Mouse (Mus musculus): ENCODE data around the gene Cdh23. TPM values are rescaled to one million over a fixed set of nuclear protein-coding genes. Genes with fewer than 3 reads are reported as not detected.

Gene Cdh23
- polyA plus RNA-seq, 1 experiment from 2014 or later, result 0.44 TPM

- Histone ChIP-seq H3K4me1 (replicated peaks) (0 out of 2 replicates have a peak, but pooled peaks cover 8% of the 10 kb centered on the region), H3K36me3 (no peaks in the 10 kb centered on the region), H3K4me3 (replicated peaks) (no peak overlapping the region), H3K4me2 (replicated peaks) (no peak overlapping the region), H3K27ac (no peak overlapping the region), H3K9ac (no peak overlapping the region), H3K27me3 (replicated peaks) (no peaks in the 10 kb centered on the region), H3K9me3 (no peaks in the 10 kb centered on the region)
- WGBS, result 20% methylated on average over 7 of the region's 7 CpGs
- ATAC-seq, result no peak
These were observed 133.3 kb downstream of the Cdh23 start for GRCm38 (mm10) chr10:60562946-60563345.

GRCm38 (mm10) chr10:60558491-60558927, 137.8 kb downstream of the Cdh23 start:
- no peak overlapping the region for H3K4me3 ChIP-seq (replicated peaks)
- ATAC-seq, result no peak
- H3K4me1 ChIP-seq (replicated peaks), result no peaks in the 10 kb centered on the region
- H3K9me3 ChIP-seq, result no peaks in the 10 kb centered on the region
- no peaks in the 10 kb centered on the region for H3K27me3 ChIP-seq (replicated peaks)
- H3K4me2 ChIP-seq (replicated peaks), result no peak overlapping the region
- no peaks in the 10 kb centered on the region for H3K36me3 ChIP-seq
- 23% methylated on average over 9 of the region's 9 CpGs for WGBS
- H3K9ac ChIP-seq, result no peak overlapping the region
- H3K27ac ChIP-seq, result no peak overlapping the region

- Histone ChIP-seq H3K4me3 (replicated peaks) (no peak overlapping the region), H3K4me2 (replicated peaks) (no peak overlapping the region), H3K27ac (no peak overlapping the region), H3K9ac (no peak overlapping the region), H3K9me3 (no peaks in the 10 kb centered on the region), H3K4me1 (replicated peaks) (no peaks in the 10 kb centered on the region), H3K27me3 (replicated peaks) (no peaks in the 10 kb centered on the region), H3K36me3 (no peaks in the 10 kb centered on the region)
- ATAC-seq, result no peak
- WGBS, result 62% methylated on average over 4 of the region's 4 CpGs
These were observed 143.2 kb downstream of the Cdh23 start for GRCm38 (mm10) chr10:60552951-60553635.

- Histone ChIP-seq H3K4me1 (replicated peaks) (0 out of 2 replicates have a peak, but pooled peaks cover 2% of the 10 kb centered on the region), H3K36me3 (no peaks in the 10 kb centered on the region), H3K4me2 (replicated peaks) (no peak overlapping the region), H3K27me3 (replicated peaks) (no peaks in the 10 kb centered on the region), H3K9ac (no peak overlapping the region), H3K4me3 (replicated peaks) (no peak overlapping the region), H3K27ac (no peak overlapping the region), H3K9me3 (no peaks in the 10 kb centered on the region)
- WGBS, result 76% methylated on average over 18 of the region's 18 CpGs
- ATAC-seq, result no peak
These were observed 157.0 kb downstream of the Cdh23 start for GRCm38 (mm10) chr10:60539164-60539914.

- H3K4me2 ChIP-seq (replicated peaks), result peak overlapping the region; percentile 42
- H3K36me3 ChIP-seq, result no peaks in the 10 kb centered on the region
- H3K27ac ChIP-seq, result no peak overlapping the region
- H3K4me1 ChIP-seq (replicated peaks), result 0 out of 2 replicates have a peak, but pooled peaks cover 2% of the 10 kb centered on the region
- H3K9ac ChIP-seq, result no peak overlapping the region
- ATAC-seq, result peak; percentile 84
- no peak overlapping the region for H3K4me3 ChIP-seq (replicated peaks)
- H3K9me3 ChIP-seq, result no peaks in the 10 kb centered on the region
- 12% methylated on average over 14 of the region's 14 CpGs for WGBS
- H3K27me3 ChIP-seq (replicated peaks), result no peaks in the 10 kb centered on the region; the same call in 1 of the 2 replicates
These were observed 160.0 kb downstream of the Cdh23 start for GRCm38 (mm10) chr10:60536098-60536811.

- no peak for ATAC-seq
- H3K9ac ChIP-seq, result no peak overlapping the region
- no peaks in the 10 kb centered on the region for H3K9me3 ChIP-seq
- WGBS, result 82% methylated on average over 4 of the region's 4 CpGs
- H3K36me3 ChIP-seq, result no peaks in the 10 kb centered on the region
- no peak overlapping the region for H3K4me2 ChIP-seq (replicated peaks)
- H3K27me3 ChIP-seq (replicated peaks), result no peaks in the 10 kb centered on the region; the same call in 1 of the 2 replicates
- 0 out of 2 replicates have a peak, but pooled peaks cover 2% of the 10 kb centered on the region for H3K4me1 ChIP-seq (replicated peaks)
- H3K27ac ChIP-seq, result no peak overlapping the region
- no peak overlapping the region for H3K4me3 ChIP-seq (replicated peaks)
These were observed 163.8 kb downstream of the Cdh23 start for GRCm38 (mm10) chr10:60532502-60532901.

GRCm38 (mm10) chr10:60531349-60531748, 164.9 kb downstream of the Cdh23 start:
- no peaks in the 10 kb centered on the region; the same call in 1 of the 2 replicates for H3K27me3 ChIP-seq (replicated peaks)

GRCm38 (mm10) chr10:60530633-60531032, 165.7 kb downstream of the Cdh23 start:
- Histone ChIP-seq H3K27ac (no peak overlapping the region), H3K27me3 (replicated peaks) (no peaks in the 10 kb centered on the region; the same call in 1 of the 2 replicates), H3K9ac (no peak overlapping the region), H3K9me3 (no peaks in the 10 kb centered on the region), H3K36me3 (no peaks in the 10 kb centered on the region), H3K4me3 (replicated peaks) (no peak overlapping the region), H3K4me1 (replicated peaks) (no peaks in the 10 kb centered on the region), H3K4me2 (replicated peaks) (no peak overlapping the region)
- WGBS, result 60% methylated on average over 10 of the region's 10 CpGs
- ATAC-seq, result no peak

More at GRCm38 (mm10) chr10:60531349-60531748, 164.9 kb downstream of the Cdh23 start:
- WGBS, result 28% methylated on average over 2 of the region's 2 CpGs
- Histone ChIP-seq H3K9ac (no peak overlapping the region), H3K27ac (no peak overlapping the region), H3K4me3 (replicated peaks) (no peak overlapping the region), H3K4me2 (replicated peaks) (no peak overlapping the region), H3K9me3 (no peaks in the 10 kb centered on the region), H3K4me1 (replicated peaks) (0 out of 2 replicates have a peak, but pooled peaks cover under 1% of the 10 kb centered on the region), H3K36me3 (no peaks in the 10 kb centered on the region)
- ATAC-seq, result 0 out of 2 replicates have a peak, but pooled peaks have one; percentile 53

GRCm38 (mm10) chr10:60527949-60528348, 168.3 kb downstream of the Cdh23 start:
- Histone ChIP-seq H3K9ac (no peak overlapping the region), H3K4me3 (replicated peaks) (no peak overlapping the region), H3K9me3 (no peaks in the 10 kb centered on the region), H3K4me1 (replicated peaks) (no peaks in the 10 kb centered on the region), H3K4me2 (replicated peaks) (no peak overlapping the region), H3K27me3 (replicated peaks) (no peaks in the 10 kb centered on the region), H3K27ac (no peak overlapping the region), H3K36me3 (no peaks in the 10 kb centered on the region)
- ATAC-seq, result no peak
- 79% methylated on average over 7 of the region's 7 CpGs for WGBS

- no peak for ATAC-seq
- H3K4me3 ChIP-seq (replicated peaks), result no peak overlapping the region
- H3K9me3 ChIP-seq, result no peaks in the 10 kb centered on the region
- H3K9ac ChIP-seq, result no peak overlapping the region
- WGBS, result 75% methylated on average over 8 of the region's 8 CpGs
- H3K4me2 ChIP-seq (replicated peaks), result no peak overlapping the region
- no peaks in the 10 kb centered on the region for H3K27me3 ChIP-seq (replicated peaks)
- no peak overlapping the region for H3K27ac ChIP-seq
- no peaks in the 10 kb centered on the region for H3K4me1 ChIP-seq (replicated peaks)
- H3K36me3 ChIP-seq, result no peaks in the 10 kb centered on the region
These were observed 171.2 kb downstream of the Cdh23 start for GRCm38 (mm10) chr10:60525081-60525480.

- no peaks in the 10 kb centered on the region for H3K4me1 ChIP-seq (replicated peaks)
- H3K27ac ChIP-seq, result no peak overlapping the region
- no peak for ATAC-seq
- H3K9me3 ChIP-seq, result no peaks in the 10 kb centered on the region
- no peak overlapping the region for H3K4me2 ChIP-seq (replicated peaks)
- no peak overlapping the region for H3K9ac ChIP-seq
- H3K36me3 ChIP-seq, result no peaks in the 10 kb centered on the region
- no peak overlapping the region for H3K4me3 ChIP-seq (replicated peaks)
- 86% methylated on average over 11 of the region's 11 CpGs for WGBS
- no peaks in the 10 kb centered on the region for H3K27me3 ChIP-seq (replicated peaks)
These were observed 180.0 kb downstream of the Cdh23 start for GRCm38 (mm10) chr10:60516286-60516685.

- H3K4me3 ChIP-seq (replicated peaks), result no peak overlapping the region
- H3K27ac ChIP-seq, result no peak overlapping the region
- no peak for ATAC-seq
- H3K9me3 ChIP-seq, result no peaks in the 10 kb centered on the region
- WGBS, result 8% methylated on average over 4 of the region's 4 CpGs
- H3K4me1 ChIP-seq (replicated peaks), result no peaks in the 10 kb centered on the region
- H3K36me3 ChIP-seq, result no peaks in the 10 kb centered on the region
- no peak overlapping the region for H3K9ac ChIP-seq
- no peak overlapping the region for H3K4me2 ChIP-seq (replicated peaks)
- no peaks in the 10 kb centered on the region for H3K27me3 ChIP-seq (replicated peaks)
These were observed 197.8 kb downstream of the Cdh23 start for GRCm38 (mm10) chr10:60498538-60498937.

Measured in intestine, embryonic 15.5 days (tissue).